Mouse (Mus musculus): ENCODE results near the gene Snrnp25. TPM values are rescaled to one million over a fixed set of nuclear protein-coding genes. Genes with fewer than 3 reads are reported as not detected.

Gene Snrnp25
- polyA plus RNA-seq, 1 experiment from 2014 or later: 45.6 TPM

DNA sequence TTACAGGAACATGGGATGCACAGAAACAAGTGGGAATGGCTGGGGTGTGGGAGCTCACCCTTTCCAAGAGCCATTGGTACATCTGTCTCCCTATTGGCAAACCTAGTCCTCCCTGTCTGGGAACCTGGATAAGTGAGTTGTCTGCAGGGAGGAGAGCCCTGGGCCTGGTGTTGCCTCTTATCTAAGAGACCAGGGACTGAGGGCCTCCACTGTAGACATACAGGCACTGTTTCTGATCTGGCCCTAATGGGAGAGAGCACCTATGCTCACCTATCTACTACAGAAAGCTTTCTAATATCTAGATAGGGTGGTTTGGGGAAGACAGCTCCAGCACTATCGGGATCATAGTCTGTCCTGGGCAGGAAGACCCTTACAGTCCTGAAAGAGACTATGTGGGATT is 50.9 kb downstream of the Snrnp25 start:
- WGBS: 96% methylated on average over 1 of the region's 1 CpGs
- Histone ChIP-seq H3K9ac (replicated peaks) (no peak overlapping the region), H3K27me3 (replicated peaks) (no peaks in the 10 kb centered on the region), H3K4me2 (no peak overlapping the region), H3K4me3 (replicated peaks) (no peak overlapping the region), H3K9me3 (replicated peaks) (no peaks in the 10 kb centered on the region), H3K27ac (replicated peaks) (no peak overlapping the region), H3K4me1 (no peaks in the 10 kb centered on the region), H3K36me3 (0 out of 2 replicates have a peak, but pooled peaks cover 30% of the 10 kb centered on the region)
- no peak for ATAC-seq (ENCODE audit: low FRiP score)

DNA sequence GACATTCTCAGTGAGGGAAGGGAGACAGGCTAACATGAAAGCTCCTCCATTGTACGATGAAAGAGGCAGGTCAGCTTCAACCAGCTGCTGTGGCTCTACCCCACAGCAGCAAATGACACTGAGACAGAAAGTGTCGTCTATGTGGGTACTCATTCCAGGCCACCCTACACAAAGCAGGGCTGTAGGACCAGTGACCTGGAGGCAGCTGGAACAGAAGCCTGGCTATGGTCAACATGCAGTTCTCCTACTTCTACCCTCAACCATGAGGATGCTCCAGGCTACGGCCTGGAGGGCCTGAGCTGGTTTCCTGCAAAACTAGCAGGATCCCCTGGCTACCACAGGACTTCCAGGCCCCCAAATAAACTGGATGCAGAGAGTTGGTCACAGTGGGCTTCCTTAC is 51.4 kb downstream of the Snrnp25 start:
- H3K27ac ChIP-seq (replicated peaks): no peak overlapping the region
- no peak for ATAC-seq (ENCODE audit: low FRiP score)
- 0 out of 2 replicates have a peak, but pooled peaks cover 30% of the 10 kb centered on the region for H3K36me3 ChIP-seq
- H3K9me3 ChIP-seq (replicated peaks): no peaks in the 10 kb centered on the region
- no peaks in the 10 kb centered on the region for H3K4me1 ChIP-seq
- H3K4me3 ChIP-seq (replicated peaks): no peak overlapping the region
- WGBS: 90% methylated on average over 3 of the region's 3 CpGs
- H3K4me2 ChIP-seq: no peak overlapping the region
- no peak overlapping the region for H3K9ac ChIP-seq (replicated peaks)
- H3K27me3 ChIP-seq (replicated peaks): no peaks in the 10 kb centered on the region

Other genes with a start within 250 kb of the Snrnp25 start
- 0.22 and 0.29 TPM in 2 replicates for gene 4930524B15Rik, start 239.8 kb upstream of the Snrnp25 start, polyA plus RNA-seq (2015; fragmentation: Nextera tagmentation; extraction: Ambion mirVana)
- 394 and 482 TPM in 2 replicates for gene Nsg2, start 205.0 kb upstream of the Snrnp25 start, polyA plus RNA-seq (2015; fragmentation: Nextera tagmentation; extraction: Ambion mirVana)
- 1.5 TPM in 1 of 2 replicates, not detected in the other for gene Il9r, start 5.1 kb upstream of the Snrnp25 start, polyA plus RNA-seq (2015; fragmentation: Nextera tagmentation; extraction: Ambion mirVana)
- 23.8 and 28.4 TPM in 2 replicates for gene Rhbdf1, start 16.9 kb downstream of the Snrnp25 start, polyA plus RNA-seq (2015; fragmentation: Nextera tagmentation; extraction: Ambion mirVana)
- 33.9 and 37.8 TPM in 2 replicates for gene Mpg, start 21.1 kb downstream of the Snrnp25 start, polyA plus RNA-seq (2015; fragmentation: Nextera tagmentation; extraction: Ambion mirVana)
- gene Nprl3, start 62.3 kb downstream of the Snrnp25 start, polyA plus RNA-seq (2015; fragmentation: Nextera tagmentation; extraction: Ambion mirVana): 38.8 and 42.5 TPM in 2 replicates
- gene Hba-x, start 71.0 kb downstream of the Snrnp25 start, polyA plus RNA-seq (2015; fragmentation: Nextera tagmentation; extraction: Ambion mirVana): 33.0 and 50.2 TPM in 2 replicates
- gene Hba-a1, start 78.1 kb downstream of the Snrnp25 start, polyA plus RNA-seq (2015; fragmentation: Nextera tagmentation; extraction: Ambion mirVana): 2,622 and 3,044 TPM in 2 replicates
- 0.93 and 1.1 TPM in 2 replicates for gene Hbq1b, start 81.5 kb downstream of the Snrnp25 start, polyA plus RNA-seq (2015; fragmentation: Nextera tagmentation; extraction: Ambion mirVana)
- 6,998 and 8,084 TPM in 2 replicates for gene Hba-a2, start 91.1 kb downstream of the Snrnp25 start, polyA plus RNA-seq (2015; fragmentation: Nextera tagmentation; extraction: Ambion mirVana)
- 0.79 and 1.5 TPM in 2 replicates for gene Hbq1a, start 94.7 kb downstream of the Snrnp25 start, polyA plus RNA-seq (2015; fragmentation: Nextera tagmentation; extraction: Ambion mirVana)
- gene Sh3pxd2b, start 142.4 kb downstream of the Snrnp25 start, polyA plus RNA-seq (2015; fragmentation: Nextera tagmentation; extraction: Ambion mirVana): 17.2 and 17.8 TPM in 2 replicates
- 34.9 and 38.5 TPM in 2 replicates for gene Ubtd2, start 250.0 kb downstream of the Snrnp25 start, polyA plus RNA-seq (2015; fragmentation: Nextera tagmentation; extraction: Ambion mirVana)

Measured in neural tube, embryonic 15.5 days (tissue).